Mouse (Mus musculus) CH12.LX (cell line): ENCODE results near the gene H2-Aa. TPM values are rescaled to one million over a fixed set of nuclear protein-coding genes. Genes with fewer than 3 reads are reported as not detected.
A peak's percentile ranks its signal among the peaks of the same experiment; 100 is the strongest.

ENCODE experiments used
- DNase-seq: peaks from one replicate; pipeline ENCODE4 v3.0.0-alpha.2; 2013; ENCODE audit errors: extremely low read depth
- H3K27ac ChIP-seq: 2 replicates; pipeline ENCODE4 v1.5.1; 2012; ENCODE audit warnings: low read depth, mild to moderate bottlenecking, control low read depth, moderate library complexity; ENCODE audit not compliant: insufficient read depth
- H3K27me3 ChIP-seq: replicated peaks from 2 replicates; pipeline ENCODE3; 2012; ENCODE audit warnings: inconsistent platforms
- H3K36me3 ChIP-seq, 2 experiments: replicated peaks in 1 of 2; 2 replicates each; pipeline versions ENCODE3 to v1.6.1; 2012; ENCODE audit warnings: inconsistent platforms in 1 of 2, low read length in 1 of 2, mild to moderate bottlenecking in 1 of 2, mixed read lengths in 1 of 2, moderate library complexity in 1 of 2; ENCODE audit not compliant: control insufficient read depth in 1 of 2, insufficient read depth in 1 of 2
- H3K4me1 ChIP-seq, 2 experiments: 2 replicates each; pipeline ENCODE4 v1.6.1; 2012; ENCODE audit warnings: inconsistent platforms in 1 of 2, moderate library complexity in 1 of 2; ENCODE audit not compliant: insufficient read depth in 2 of 2, control insufficient read depth in 1 of 2
- H3K4me2 ChIP-seq: 2 replicates; pipeline ENCODE4 v1.6.1; 2012; ENCODE audit warnings: low read depth, mild to moderate bottlenecking, control low read depth; ENCODE audit not compliant: poor library complexity, insufficient read depth, severe bottlenecking
- H3K4me3 ChIP-seq, 3 experiments: fragments of 150-350 bp in 1 of 3; sonication (generic) in 1 of 3; replicated peaks in 1 of 3; 2 replicates each; pipeline versions ENCODE3 to v1.5.1; 2011 to 2012; ENCODE audit warnings: low read depth in 2 of 3, low read length in 2 of 3, mild to moderate bottlenecking in 2 of 3, moderate library complexity in 2 of 3, control low read depth in 1 of 3, improper control_type of control experiment in 1 of 3, inconsistent platforms in 1 of 3, mixed read lengths in 1 of 3; ENCODE audit not compliant: poor library complexity in 1 of 3
- H3K79me2 ChIP-seq: replicated peaks from 2 replicates; pipeline ENCODE4 v1.6.1; 2012; ENCODE audit warnings: mild to moderate bottlenecking, moderate library complexity; ENCODE audit not compliant: control insufficient read depth, poor library complexity, insufficient read depth, severe bottlenecking; ENCODE audit errors: extremely low read depth
- H3K9ac ChIP-seq: 2 replicates; pipeline ENCODE4 v1.6.1; 2012; ENCODE audit warnings: low read depth, mild to moderate bottlenecking, control low read depth, moderate library complexity; ENCODE audit not compliant: insufficient read depth
- H3K9me3 ChIP-seq: replicated peaks from 2 replicates; pipeline ENCODE3; 2012; ENCODE audit warnings: low read length, inconsistent platforms, mixed read lengths
- BHLHE40 ChIP-seq: IDR thresholded peaks from 2 replicates; pipeline ENCODE4 v1.6.1; 2011; ENCODE audit warnings: mild to moderate bottlenecking, low read depth, low read length, improper control_type of control experiment
- CHD2 ChIP-seq: IDR thresholded peaks from 2 replicates; pipeline ENCODE4 v1.6.1; 2011; ENCODE audit warnings: low read length, improper control_type of control experiment
- E2F4 ChIP-seq: IDR thresholded peaks from 2 replicates; pipeline ENCODE4 v1.6.1; 2011; ENCODE audit warnings: low read depth, low read length, improper control_type of control experiment; ENCODE audit not compliant: insufficient replicate concordance
- ETS1 ChIP-seq: conservative IDR thresholded peaks from 2 replicates; pipeline ENCODE4 v1.6.1; 2012; ENCODE audit warnings: low read depth, mild to moderate bottlenecking, inconsistent platforms, low read length, improper control_type of control experiment, moderate library complexity
- GABPA ChIP-seq: IDR thresholded peaks from 2 replicates; pipeline ENCODE4 v1.6.1; 2012; ENCODE audit warnings: low read depth, low read length, improper control_type of control experiment, inconsistent platforms; ENCODE audit not compliant: insufficient replicate concordance
- IRF4 ChIP-seq: IDR thresholded peaks from 2 replicates; pipeline ENCODE4 v1.6.1; 2014; ENCODE audit warnings: low read depth, mild to moderate bottlenecking, inconsistent platforms, low read length, improper control_type of control experiment
- KAT2A ChIP-seq: IDR thresholded peaks from 2 replicates; pipeline ENCODE4 v1.6.1; 2012; ENCODE audit warnings: low read length, improper control_type of control experiment, inconsistent platforms; ENCODE audit not compliant: insufficient replicate concordance
- NELFE ChIP-seq: IDR thresholded peaks from 2 replicates; pipeline ENCODE4 v1.6.1; 2011; ENCODE audit warnings: low read depth, low read length, improper control_type of control experiment
- POLR2A ChIP-seq: IDR thresholded peaks from 2 replicates; pipeline ENCODE4 v1.6.1; 2011; ENCODE audit warnings: low read depth, mild to moderate bottlenecking, improper control_type of control experiment, low read length
- POLR2AphosphoS2 ChIP-seq: IDR thresholded peaks from 2 replicates; pipeline ENCODE4 v1.6.1; 2011; ENCODE audit warnings: low read depth, low read length, improper control_type of control experiment
- RCOR1 ChIP-seq: conservative IDR thresholded peaks from 2 replicates; pipeline ENCODE4 v1.6.1; 2012; ENCODE audit warnings: low read depth, mild to moderate bottlenecking, inconsistent platforms, low read length, improper control_type of control experiment
- SIN3A ChIP-seq: IDR thresholded peaks from 2 replicates; pipeline ENCODE4 v1.6.1; 2012; ENCODE audit warnings: low read length, improper control_type of control experiment, inconsistent platforms
- TBP ChIP-seq: conservative IDR thresholded peaks from 2 replicates; pipeline ENCODE4 v1.6.1; 2011; ENCODE audit warnings: low read depth, low read length, improper control_type of control experiment
- TCF12 ChIP-seq: IDR thresholded peaks from 2 replicates; pipeline ENCODE4 v1.6.1; 2014; ENCODE audit warnings: low read depth, mild to moderate bottlenecking, inconsistent platforms, low read length, improper control_type of control experiment
- USF2 ChIP-seq: conservative IDR thresholded peaks from 2 replicates; pipeline ENCODE4 v1.6.1; 2011; ENCODE audit warnings: low read depth, low read length, improper control_type of control experiment
- ZC3H11A ChIP-seq: IDR thresholded peaks from 2 replicates; pipeline ENCODE4 v1.6.1; 2012; ENCODE audit warnings: low read depth, mild to moderate bottlenecking, inconsistent platforms, low read length, improper control_type of control experiment
- ZKSCAN1 ChIP-seq: IDR thresholded peaks from 2 replicates; pipeline ENCODE4 v1.6.1; 2012; ENCODE audit warnings: low read depth, inconsistent platforms, low read length, improper control_type of control experiment, borderline replicate concordance
- ZMIZ1 ChIP-seq: IDR thresholded peaks from 2 replicates; pipeline ENCODE4 v1.6.1; 2012; ENCODE audit warnings: low read depth, mild to moderate bottlenecking, inconsistent platforms, low read length, improper control_type of control experiment
- ZNF384 ChIP-seq: IDR thresholded peaks from 2 replicates; pipeline ENCODE4 v1.6.1; 2012; ENCODE audit warnings: low read depth, low read length, improper control_type of control experiment, inconsistent platforms
- dilution Hi-C: fragments of 300-500 bp; cut with MboI; formaldehyde crosslinking; loops from 2 replicates; pipeline ENCODE4 v1.14.3; 2020; ENCODE audit warnings: low sequenced_read_pairs; ENCODE audit not compliant: extremely low pct_unique_long_range_greater_than_20kb, extremely low pct_ligation_motif_present
- in situ Hi-C: fragments of 300-500 bp; cut with MboI; formaldehyde crosslinking; loops from 3 replicates; pipeline ENCODE4 v1.14.3; 2019; ENCODE audit warnings: low sequenced_read_pairs, low pct_ligation_motif_present, low pct_unique_long_range_greater_than_20kb, mixed read lengths
- polyA plus RNA-seq: library from polyadenylated mRNA; unstranded; fragments of >175 nt; gene quantifications from 2 replicates; pipeline ENCODE4 v1.2.1, GENCODE M21; 2012; ENCODE audit warnings: low read depth; ENCODE audit not compliant: insufficient read length
- total RNA-seq, 2 experiments: library from RNA; depleted of rRNA; stranded (reverse); fragments of 300-350 nt in 1 of 2; fragments of >200 nt in 1 of 2; gene quantifications; 2 replicates each; pipeline ENCODE4 v1.2.3; 2012 to 2014

Gene H2-Aa
- total and polyA plus RNA-seq, 3 experiments, result 385 to 958 (median 488) TPM

GRCm38 (mm10) chr17:34263811-34264371 lies 23.7 kb downstream of the H2-Aa start (continued):
- no peak for TF ChIP-seq KAT2A
- TF ChIP-seq CHD2, result peak; percentile 93
- TF ChIP-seq ZNF384, result no peak
- no peak for TF ChIP-seq GABPA
- TF ChIP-seq BHLHE40, result peak; percentile 59
- TF ChIP-seq RCOR1, result no peak
- no peak for TF ChIP-seq USF2
- TF ChIP-seq TCF12, result peak; percentile 37; the same call in 1 of the 2 replicates
- no peak for TF ChIP-seq ZC3H11A
- peak; percentile 68; the same call in 1 of the 2 replicates for TF ChIP-seq NELFE
- peak; percentile 59 for TF ChIP-seq IRF4
- no peak for TF ChIP-seq E2F4
- peak; percentile 76 for TF ChIP-seq TBP

- no peak overlapping the region for H3K4me2 ChIP-seq
- peak overlapping the region; percentile 63; the same call in 1 of the 2 replicates for H3K9ac ChIP-seq
- dilution Hi-C loops, result no loop called here
- H3K4me1 ChIP-seq, result peaks cover 10 to 53% of the 10 kb centered on the region in 2 experiments
- H3K27me3 ChIP-seq, result no peaks in the 10 kb centered on the region
- no peaks in the 10 kb centered on the region for H3K9me3 ChIP-seq
- DNase-seq, result peak; percentile 95
- in situ Hi-C loops, result no loop called here
- H3K4me3 ChIP-seq, result peak overlapping the region; percentile 70 to 95 (median 78)
- peaks cover 9% of the 10 kb centered on the region; the same call in 1 of the 2 replicates for H3K79me2 ChIP-seq
- H3K27ac ChIP-seq, result no peak overlapping the region
- H3K36me3 ChIP-seq, result peaks cover 11 to 25% of the 10 kb centered on the region in 2 experiments
- TF ChIP-seq ZMIZ1, result peak; percentile 77
- no peak for TF ChIP-seq ZKSCAN1
- peak; percentile 59; the same call in 1 of the 2 replicates for TF ChIP-seq POLR2AphosphoS2
- 0 out of 2 replicates have a peak, but pooled peaks have one; percentile 34 for TF ChIP-seq SIN3A
- TF ChIP-seq TCF12, result peak; percentile 61; the same call in 1 of the 2 replicates
- peak; percentile 28; the same call in 1 of the 2 replicates for TF ChIP-seq IRF4
- no peak; the same call in 1 of the 2 replicates for TF ChIP-seq ETS1
- TF ChIP-seq TBP, result peak; percentile 87
- peak; percentile 74 for TF ChIP-seq POLR2A
- TF ChIP-seq CHD2, result peak; percentile 96
- TF ChIP-seq NELFE, result peak; percentile 77
- TF ChIP-seq BHLHE40, result no peak
- TF ChIP-seq, all 38 proteins: peak for 9
These were observed 24.6 kb downstream of the H2-Aa start for GRCm38 (mm10) chr17:34263068-34263467.
